ENCODE assay signal across 8 mouse cellular contexts in the genomic region with DNA sequence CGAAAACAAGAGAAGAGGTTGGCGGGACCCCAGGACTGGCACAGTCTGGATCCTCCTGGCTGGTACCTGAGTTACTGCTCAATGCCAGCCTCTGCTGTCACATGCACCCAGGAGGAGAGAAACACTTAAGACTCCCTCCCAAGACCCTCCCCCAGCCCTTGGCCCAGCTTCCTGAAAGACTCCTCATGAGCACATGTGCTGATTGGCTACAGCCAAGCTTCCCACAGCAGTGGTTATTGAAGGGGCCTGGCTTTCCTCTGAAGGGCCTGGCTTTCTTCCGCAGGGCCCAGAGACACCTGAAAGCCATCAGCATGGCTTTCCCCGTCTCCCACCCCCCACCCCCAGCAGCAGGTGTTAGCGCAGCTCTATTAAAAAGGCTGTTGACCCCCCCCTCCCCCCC. TPM values are rescaled to one million over a fixed set of nuclear protein-coding genes. Genes with fewer than 3 reads are reported as not detected.
DNase-seq lines count a peak whose midpoint lies in the region; ATAC-seq and TF ChIP-seq lines count a peak whose summit lies in the region.

A gene (minus strand): TSS at position 101 of the 400 bp plus-strand sequence.

- ATAC-seq in lung, embryonic 16.5 days (ENCODE audit: low read depth): no peak
- no peak for ATAC-seq in heart, embryonic 11.5 days (replicated peaks; ENCODE audit: insufficient number of reproducible peaks, low FRiP score, low TSS enrichment)
- no peak for ATAC-seq in stomach, embryonic 16.5 days (ENCODE audit: insufficient read depth, low FRiP score)

- H3K9ac ChIP-seq in lung, embryonic 16.5 days (ENCODE audit: low read length): no peak within 1 kb of the TSS
- no peak within 1 kb of the TSS for H3K9ac ChIP-seq in heart, embryonic 11.5 days (ENCODE audit: low read depth, low read length)
- no peak within 1 kb of the TSS for H3K9ac ChIP-seq in stomach, embryonic 16.5 days (ENCODE audit: low read length)

- no peak within 1 kb of the TSS for H3K4me2 ChIP-seq in lung, embryonic 16.5 days (ENCODE audit: low read depth, low read length)
- H3K4me2 ChIP-seq in heart, embryonic 11.5 days: no peak within 1 kb of the TSS
- H3K4me2 ChIP-seq in stomach, embryonic 16.5 days (ENCODE audit: low read depth, low read length): no peak within 1 kb of the TSS

- no peak within 1 kb of the TSS for H3K4me3 ChIP-seq in lung, embryonic 16.5 days (ENCODE audit: low read length)
- H3K4me3 ChIP-seq in heart, embryonic 11.5 days (ENCODE audit: low read depth, low read length): no peak within 1 kb of the TSS
- H3K4me3 ChIP-seq in stomach, embryonic 16.5 days (replicated peaks; ENCODE audit: low read length): no peak within 1 kb of the TSS

- H3K36me3 ChIP-seq in lung, embryonic 16.5 days (ENCODE audit: control insufficient read depth, insufficient read depth, low read length): no peaks in the 10 kb centered on the region
- H3K36me3 ChIP-seq in heart, embryonic 11.5 days (ENCODE audit: control insufficient read depth, insufficient read depth, low read length): no peaks in the 10 kb centered on the region
- no peaks in the 10 kb centered on the region for H3K36me3 ChIP-seq in stomach, embryonic 16.5 days (ENCODE audit: control insufficient read depth, insufficient read depth, low read length)

- no peaks in the 10 kb centered on the region for H3K27me3 ChIP-seq in lung, embryonic 16.5 days (ENCODE audit: control insufficient read depth, insufficient read depth, low read depth, low read length)
- no peaks in the 10 kb centered on the region for H3K27me3 ChIP-seq in heart, embryonic 11.5 days (ENCODE audit: control insufficient read depth, insufficient read depth, low read length)
- H3K27me3 ChIP-seq in stomach, embryonic 16.5 days (ENCODE audit: control insufficient read depth, insufficient read depth, low read length): no peaks in the 10 kb centered on the region

- intact Hi-C loops in left cerebral cortex, postnatal 10 days (cut with DNase I): no loop called here

- H3K4me1 ChIP-seq in lung, embryonic 16.5 days (replicated peaks; ENCODE audit: control insufficient read depth, insufficient read depth, low read length): no peaks in the 10 kb centered on the region
- H3K4me1 ChIP-seq in heart, embryonic 11.5 days (ENCODE audit: control insufficient read depth, insufficient read depth, low read length): no peaks in the 10 kb centered on the region
- no peaks in the 10 kb centered on the region for H3K4me1 ChIP-seq in stomach, embryonic 16.5 days (ENCODE audit: control insufficient read depth, insufficient read depth, low read length)

- H3K9me3 ChIP-seq in lung, embryonic 16.5 days (ENCODE audit: control insufficient read depth, low read length): no peaks in the 10 kb centered on the region
- H3K9me3 ChIP-seq in heart, embryonic 11.5 days (replicated peaks; ENCODE audit: control insufficient read depth, low read length): no peaks in the 10 kb centered on the region
- no peaks in the 10 kb centered on the region for H3K9me3 ChIP-seq in stomach, embryonic 16.5 days (replicated peaks; ENCODE audit: control insufficient read depth, low read length)

- no peak for TF ChIP-seq POLR2A in brain, embryonic 14.5 days (IDR thresholded peaks at IDR 0.05; ENCODE audit: borderline replicate concordance, extremely low read depth, insufficient read depth, insufficient read length, poor library complexity, severe bottlenecking)

- 69% methylated on average over 5 of the region's 5 CpGs for WGBS in lung, embryonic 16.5 days
- 74% methylated on average over 5 of the region's 5 CpGs for WGBS in heart, embryonic 11.5 days (ENCODE audit: insufficient replicate concordance)
- 74% methylated on average over 5 of the region's 5 CpGs for WGBS in stomach, embryonic 16.5 days

- TF ChIP-seq CTCF in brain, embryonic 14.5 days (IDR thresholded peaks at IDR 0.05; ENCODE audit: borderline replicate concordance, extremely low read depth, insufficient read depth, insufficient read length): no peak

- no peak within 1 kb of the TSS for H3K27ac ChIP-seq in lung, embryonic 16.5 days (ENCODE audit: low read length)
- H3K27ac ChIP-seq in heart, embryonic 11.5 days (ENCODE audit: low read depth, low read length): no peak within 1 kb of the TSS
- no peak within 1 kb of the TSS for H3K27ac ChIP-seq in stomach, embryonic 16.5 days (ENCODE audit: low read length)

- DNase-seq in lung, postnatal 4 days: no peak
- DNase-seq in brain, embryonic 14.5 days (ENCODE audit: low read depth): no peak
- no peak for DNase-seq in left cerebral cortex, postnatal 10 days (ENCODE audit: extremely low spot score in 1 of 2, low spot score in 2 of 2)
- no peak for DNase-seq in spleen, postnatal 36 days (ENCODE audit: low spot score in 2 of 2)
- no peak for DNase-seq in frontal cortex, postnatal 14 days (ENCODE audit: low spot score in 2 of 2)

RNA-seq across cellular contexts. Expression of the gene that starts here (rescaled TPM):
- polyA plus RNA-seq in lung, embryonic 16.5 days (2015; fragmentation: Nextera tagmentation; extraction: Ambion mirVana): 25.2 and 25.9 TPM in 2 replicates
- 90.2 and 106 TPM in 2 replicates for polyA plus RNA-seq in brain, embryonic 14.5 days (2012; rRNA removed)
- polyA plus RNA-seq in heart, embryonic 11.5 days (2014; fragmentation: Nextera tagmentation; extraction: Ambion mirVana): 19.8 and 22.6 TPM in 2 replicates
- 10 to 100 TPM; 89.7 to 95.6 TPM for total RNA-seq in left cerebral cortex, postnatal 10 days (2021)
- 39.5 and 43.6 TPM in 2 replicates for polyA plus RNA-seq in stomach, embryonic 16.5 days (2015; fragmentation: Nextera tagmentation; extraction: Ambion mirVana)
